Mouse (Mus musculus): ENCODE measurements around the gene Lpp.

Lpp gene

DNA sequence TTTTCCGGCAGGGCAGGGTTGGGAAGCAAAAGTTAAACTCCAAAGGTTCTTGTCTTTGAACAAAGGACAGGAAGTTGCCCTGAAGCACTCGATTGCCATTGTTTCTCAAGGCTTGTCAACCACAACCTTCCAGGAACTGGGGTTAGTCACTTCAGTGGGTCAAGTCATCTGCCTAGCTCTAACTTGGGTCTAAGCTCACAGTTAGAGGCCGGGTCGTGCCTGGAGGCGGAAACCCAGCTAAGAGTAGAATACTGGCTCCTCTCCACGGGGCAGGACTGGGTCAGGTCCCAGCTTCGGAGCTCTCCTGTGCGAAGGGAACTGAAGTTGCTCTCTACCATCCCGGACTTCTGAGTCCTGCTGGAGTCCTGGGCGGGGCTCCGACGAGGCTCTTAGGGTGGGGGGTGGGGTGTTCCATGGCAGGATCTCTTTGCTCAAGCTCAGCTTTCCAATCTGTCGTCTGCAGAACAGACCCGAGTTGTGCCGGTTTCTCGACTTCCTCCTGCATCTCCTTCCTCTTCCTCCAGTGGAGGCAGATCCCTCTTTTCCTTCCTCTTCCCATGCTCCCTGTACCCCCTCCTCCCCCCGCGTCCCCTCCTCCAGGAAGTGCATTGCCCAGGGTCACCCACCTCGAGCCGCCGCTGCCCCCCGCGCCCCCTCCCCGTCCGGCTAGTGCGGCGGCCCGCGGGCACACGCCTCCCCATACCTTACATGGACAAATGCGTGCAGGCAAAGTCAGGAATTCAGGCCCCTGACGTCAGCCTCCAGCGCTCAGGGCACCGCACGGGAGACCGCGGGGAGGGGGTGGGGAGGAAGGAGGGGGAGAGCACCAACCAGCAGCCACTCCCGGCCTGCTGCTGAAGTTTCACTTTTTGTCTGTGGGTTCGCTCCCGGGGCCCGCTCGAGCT lies at the start of gene Lpp:
Lpp (plus strand) TSS at position 857 of the 905 bp plus-strand sequence.
- peak; percentile 41 for DNase-seq

DNA sequence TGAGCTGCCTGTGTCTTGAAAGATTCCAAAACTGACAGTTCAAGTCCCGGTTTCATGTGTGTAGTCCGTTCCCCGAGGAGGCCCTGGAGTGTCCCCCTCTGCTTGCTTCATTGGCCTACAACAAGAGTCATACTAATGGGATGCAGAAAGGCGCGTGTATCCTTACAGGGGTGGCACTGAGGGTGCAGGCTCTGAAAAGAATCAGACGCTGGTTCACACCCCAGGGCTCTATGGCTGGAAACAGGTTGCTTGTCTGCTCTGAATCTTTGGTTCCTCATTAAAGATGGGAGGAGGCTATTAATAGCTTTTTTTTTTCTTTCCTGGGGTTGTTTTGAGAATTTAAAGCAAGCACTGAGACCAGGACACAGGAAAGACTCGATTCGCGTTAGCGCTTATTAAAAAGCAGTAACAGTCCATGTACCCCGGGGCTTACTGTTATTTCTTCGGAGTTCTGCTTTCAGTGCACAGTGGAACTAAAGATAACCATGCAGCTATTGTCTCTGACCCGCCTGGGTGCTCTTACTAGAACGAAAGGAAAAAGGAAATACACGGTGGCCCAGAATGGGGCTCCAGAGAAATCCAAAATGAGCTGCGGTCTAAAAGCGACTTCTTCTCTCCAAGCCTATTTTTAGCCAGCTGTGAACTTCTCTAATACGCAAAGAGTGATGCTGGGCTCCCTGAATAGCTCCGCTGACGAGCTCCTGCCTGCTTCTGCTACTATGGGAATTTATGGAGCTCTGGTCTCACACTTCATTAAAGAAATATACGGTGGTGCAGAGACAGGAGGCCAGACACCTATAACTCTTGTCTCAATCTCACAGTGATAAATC lies 45.5 kb upstream of the Lpp start:
- peak; percentile 78 for DNase-seq

DNA sequence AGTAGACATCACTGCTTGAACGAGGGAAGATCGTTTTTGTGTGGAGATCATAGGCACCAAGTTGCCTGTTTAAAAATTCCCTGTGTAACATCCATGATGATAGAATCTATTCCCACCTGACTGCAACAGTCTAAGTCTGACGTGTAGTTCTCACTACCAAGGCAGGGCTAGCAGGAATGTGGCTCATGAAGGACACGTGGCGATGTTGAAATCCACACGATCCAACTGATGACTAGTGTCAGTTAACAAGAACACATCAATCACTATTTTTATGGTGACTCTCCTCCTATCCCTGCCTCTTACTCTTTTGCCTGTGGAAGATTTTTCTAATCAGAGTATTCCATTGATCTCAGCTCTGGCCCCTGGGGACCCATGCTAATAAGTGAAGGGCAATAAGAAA lies 43.0 kb upstream of the Lpp start:
- no peak for DNase-seq

DNA sequence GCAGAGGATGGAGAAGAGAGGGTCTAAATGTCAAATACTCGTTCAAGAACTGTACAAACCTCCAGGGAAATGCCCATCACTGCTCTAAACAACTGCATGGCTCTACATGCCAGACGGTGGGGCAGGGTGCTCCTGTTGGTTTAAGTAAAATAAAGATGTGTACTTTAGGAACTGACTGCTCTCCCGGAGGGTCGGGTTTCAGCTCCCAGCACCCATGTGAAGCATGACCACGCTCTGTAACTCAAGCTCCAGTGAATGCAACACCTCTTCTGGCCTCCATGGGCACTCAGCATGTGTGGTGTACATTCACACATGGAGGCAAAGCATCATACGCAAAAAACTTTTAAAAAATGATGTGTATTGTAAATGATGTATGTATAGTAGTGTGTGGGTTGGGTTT lies 42.6 kb upstream of the Lpp start:
- no peak for DNase-seq

DNA sequence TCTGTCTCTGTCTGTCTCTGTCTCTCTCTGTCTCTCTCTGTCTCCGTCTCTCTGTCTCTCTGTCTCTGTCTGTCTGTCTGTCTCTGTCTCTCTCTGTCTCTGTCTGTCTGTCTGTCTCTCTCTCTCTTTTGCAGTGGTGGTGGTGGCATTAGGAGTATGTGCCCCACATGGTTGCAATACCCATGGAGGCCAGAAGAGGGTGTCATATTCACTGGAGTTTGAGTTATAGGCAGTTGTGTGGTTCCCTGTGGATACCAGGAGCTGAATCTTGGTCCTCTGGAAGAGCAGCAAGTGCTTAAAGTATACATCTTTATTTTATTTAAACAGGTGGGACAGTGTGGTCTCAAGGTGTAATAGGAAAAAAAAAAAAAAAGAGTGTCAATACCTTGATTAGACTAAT lies 41.5 kb upstream of the Lpp start:
- no peak for DNase-seq

DNA sequence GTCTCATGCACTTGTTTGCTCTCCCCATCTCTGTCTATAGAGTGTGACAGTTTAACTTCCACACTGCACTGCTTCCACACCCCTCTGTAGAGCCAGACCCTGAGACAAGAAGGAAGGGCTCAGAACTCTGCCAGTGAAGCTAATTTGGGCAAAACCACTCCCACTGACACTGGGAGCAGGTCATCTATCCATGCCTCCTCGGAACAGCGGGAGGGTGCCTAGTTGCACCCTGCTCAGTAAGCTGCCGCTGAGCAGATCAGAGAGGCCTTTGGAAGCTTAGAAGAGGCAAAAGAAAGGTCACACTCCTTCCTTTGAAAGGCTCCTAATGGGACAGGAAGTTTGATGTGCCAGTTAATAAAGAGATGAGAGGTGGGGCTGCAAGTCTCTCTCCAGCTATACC lies 39.5 kb upstream of the Lpp start:
- DNase-seq = no peak

DNA sequence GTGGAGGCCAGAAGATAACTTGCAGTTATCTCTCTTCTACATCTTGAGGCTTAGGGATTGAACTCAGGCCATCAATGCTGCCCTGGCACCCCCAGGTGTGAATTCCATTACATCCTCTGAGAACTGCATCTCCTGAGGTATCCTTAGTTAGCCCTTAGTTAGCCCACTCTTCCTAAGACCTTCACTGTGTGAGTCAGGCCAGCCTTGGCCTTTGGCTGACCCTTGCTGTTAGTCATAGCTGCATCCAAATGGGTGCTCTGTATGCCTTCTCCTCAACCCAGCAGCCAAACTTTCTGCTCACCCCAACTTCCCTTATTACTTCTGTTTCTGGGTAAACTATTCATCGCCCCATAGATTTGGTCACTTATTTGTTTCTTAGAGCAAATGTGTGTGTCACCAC lies 31.6 kb upstream of the Lpp start:
- no peak for DNase-seq

DNA sequence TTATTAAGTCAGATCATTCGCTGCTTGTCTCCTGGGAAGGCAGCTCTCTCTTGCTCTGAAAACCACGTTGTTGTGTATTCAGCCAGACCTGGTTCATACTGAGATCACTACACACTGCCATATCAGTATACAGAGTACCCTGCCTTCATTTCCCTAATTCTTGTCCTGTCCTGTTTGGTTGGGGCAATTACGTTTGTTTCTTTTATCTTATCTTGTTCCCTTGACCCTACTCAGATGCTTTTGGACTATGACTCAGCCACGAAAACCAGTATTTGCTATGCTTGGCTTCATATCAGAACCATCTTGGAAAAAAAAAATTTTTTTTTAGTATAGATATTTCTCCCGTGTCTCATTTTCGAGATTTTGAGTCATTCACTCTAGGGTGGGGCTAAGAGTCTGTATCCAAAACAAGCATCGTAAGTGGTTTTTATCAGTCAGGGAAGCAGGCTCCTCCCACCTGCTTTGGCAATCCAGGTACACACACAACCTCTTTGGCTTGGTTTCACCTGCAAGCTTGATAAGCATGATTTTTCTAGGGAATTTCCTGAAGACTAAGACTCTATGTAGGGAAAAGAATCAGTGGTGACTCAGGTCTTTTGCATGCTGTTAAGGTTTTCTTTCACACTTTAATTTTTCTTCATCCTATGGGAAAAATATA lies 29.1 kb upstream of the Lpp start:
- DNase-seq = no peak

DNA sequence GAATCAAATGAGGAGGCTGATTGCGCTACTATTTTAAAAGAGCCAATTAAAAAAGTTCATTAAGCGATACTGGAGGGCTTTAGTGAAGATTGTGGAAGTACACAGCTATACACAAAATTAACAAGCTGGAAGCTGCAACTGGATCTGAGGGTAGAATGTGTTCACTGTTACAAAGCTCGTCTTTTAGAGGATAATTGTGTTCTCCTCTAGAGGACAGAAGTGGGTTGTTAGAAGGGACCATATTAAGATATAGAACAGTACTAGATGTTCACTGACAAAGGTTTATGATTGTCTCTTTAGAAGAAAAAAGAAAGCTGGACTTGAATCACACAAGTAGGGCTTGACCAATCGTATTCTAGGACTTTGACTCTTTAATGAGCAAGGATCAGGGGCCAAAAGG lies 27.4 kb upstream of the Lpp start:
- DNase-seq = no peak

DNA sequence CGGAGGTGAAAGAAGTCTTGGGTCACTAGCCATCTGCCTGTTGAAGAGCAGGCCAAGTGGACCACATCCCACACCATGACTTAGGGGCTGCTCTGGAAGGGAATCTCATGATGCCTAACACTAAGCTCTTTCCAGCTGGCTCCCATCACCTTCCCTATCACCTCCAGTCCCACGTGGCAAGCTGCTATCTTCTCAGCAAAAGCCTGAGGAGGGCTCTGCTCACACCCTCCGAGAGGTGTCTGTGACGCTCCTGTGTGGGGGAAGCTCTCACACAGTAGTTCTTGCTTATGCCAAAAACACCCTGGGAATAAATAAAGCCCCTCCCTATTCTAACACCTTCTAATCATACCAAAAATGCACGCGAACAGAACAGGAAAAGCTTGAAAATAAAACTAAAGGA lies 26.2 kb upstream of the Lpp start:
- DNase-seq = no peak

DNA sequence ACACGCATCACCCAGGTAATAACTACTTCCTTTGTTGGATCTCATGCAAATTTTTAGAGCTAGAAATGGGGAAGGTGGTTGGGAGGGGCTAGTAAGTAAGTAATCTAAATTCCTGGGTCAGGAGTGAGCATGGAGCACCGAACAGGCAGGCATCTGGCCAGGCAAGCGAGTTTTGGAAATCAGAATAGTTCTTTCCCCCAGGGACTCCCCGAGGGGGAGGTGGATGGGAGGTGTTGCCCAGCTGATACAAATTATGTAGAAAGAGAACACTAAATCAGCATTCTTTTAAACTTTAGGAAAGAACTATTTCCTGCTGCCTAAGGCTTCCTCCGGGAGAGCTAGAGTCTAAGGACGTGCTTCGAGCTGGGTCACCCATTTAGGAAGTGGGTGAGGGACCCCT lies 25.8 kb upstream of the Lpp start:
- no peak for DNase-seq

DNA sequence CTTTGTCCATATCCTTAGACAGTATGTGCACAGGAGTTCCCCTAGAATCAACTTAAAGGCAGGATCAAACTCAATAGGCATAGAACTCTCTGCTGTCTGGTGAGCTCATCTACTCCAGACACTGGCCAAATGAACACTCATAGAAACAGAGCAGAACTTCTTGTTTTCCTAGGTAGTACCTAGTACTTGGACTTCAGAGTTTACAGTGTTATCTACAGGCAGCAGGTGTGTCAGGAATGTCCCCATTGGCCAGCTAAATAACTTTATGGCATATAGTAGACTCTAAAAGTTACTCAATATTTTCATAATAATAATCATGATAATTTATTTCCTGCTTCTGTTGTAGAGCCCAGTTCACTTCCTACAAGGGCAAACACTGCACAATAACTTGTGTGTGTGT lies 16.8 kb upstream of the Lpp start:
- no peak for DNase-seq

DNA sequence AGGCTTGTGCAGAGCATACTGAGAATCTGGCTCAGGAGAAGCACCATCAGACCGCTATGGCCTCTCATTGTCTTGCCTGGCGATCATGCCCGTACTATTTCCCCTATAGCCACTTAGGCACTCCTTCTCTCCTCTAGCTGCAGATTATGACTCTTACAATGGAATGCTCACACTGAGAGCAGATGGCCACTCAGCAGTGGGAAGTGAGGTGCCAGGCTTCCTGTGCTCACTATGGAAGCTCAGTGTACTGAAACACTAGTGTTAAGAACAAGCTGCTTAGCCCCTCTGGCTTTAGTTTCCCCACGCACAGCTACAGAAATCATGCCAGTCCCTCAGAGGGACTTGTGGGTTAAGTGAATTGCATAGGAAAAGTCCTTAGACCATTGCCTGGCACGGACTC lies 2.7 kb upstream of the Lpp start:
- peak; percentile 72 for DNase-seq

DNA sequence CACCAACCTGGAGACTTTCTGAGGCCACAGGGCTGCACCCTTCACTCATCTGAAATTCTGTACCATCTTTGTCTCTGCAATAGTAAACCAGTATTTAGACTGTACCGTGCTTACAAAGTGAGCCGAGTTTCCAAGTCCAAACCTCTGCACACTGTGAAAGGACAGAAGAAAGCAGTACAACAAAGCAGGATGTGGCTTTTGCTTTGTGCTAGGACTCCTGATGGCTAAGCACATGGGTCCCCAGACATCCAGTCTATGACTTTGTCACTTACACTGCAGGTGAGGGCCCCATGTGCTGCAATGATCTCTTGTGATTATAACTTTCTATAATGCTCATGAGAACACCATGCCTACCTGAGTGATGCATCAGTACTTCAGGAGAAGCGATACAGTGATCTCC lies 2.2 kb upstream of the Lpp start:
- DNase-seq = no peak

DNA sequence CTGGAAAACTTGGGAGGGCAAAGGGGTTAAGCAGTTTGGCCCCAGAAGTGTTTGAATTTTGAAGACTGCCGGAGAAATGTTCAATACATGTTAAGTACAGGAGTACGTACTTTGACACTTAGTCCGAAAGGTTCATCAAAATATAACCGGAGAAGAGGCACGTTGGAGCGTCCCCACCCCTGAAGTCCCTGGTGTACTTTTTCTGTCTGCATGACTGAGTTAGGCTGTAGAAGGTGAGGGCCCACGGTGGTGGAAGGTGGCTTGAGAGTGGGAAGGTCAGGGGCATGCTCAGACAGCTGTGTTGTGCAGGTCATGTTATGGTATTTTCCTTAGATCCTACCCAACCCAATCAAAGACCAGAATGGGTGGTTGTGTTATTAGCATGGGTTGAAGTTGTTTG lies 1.4 kb upstream of the Lpp start:
- no peak for DNase-seq

DNA sequence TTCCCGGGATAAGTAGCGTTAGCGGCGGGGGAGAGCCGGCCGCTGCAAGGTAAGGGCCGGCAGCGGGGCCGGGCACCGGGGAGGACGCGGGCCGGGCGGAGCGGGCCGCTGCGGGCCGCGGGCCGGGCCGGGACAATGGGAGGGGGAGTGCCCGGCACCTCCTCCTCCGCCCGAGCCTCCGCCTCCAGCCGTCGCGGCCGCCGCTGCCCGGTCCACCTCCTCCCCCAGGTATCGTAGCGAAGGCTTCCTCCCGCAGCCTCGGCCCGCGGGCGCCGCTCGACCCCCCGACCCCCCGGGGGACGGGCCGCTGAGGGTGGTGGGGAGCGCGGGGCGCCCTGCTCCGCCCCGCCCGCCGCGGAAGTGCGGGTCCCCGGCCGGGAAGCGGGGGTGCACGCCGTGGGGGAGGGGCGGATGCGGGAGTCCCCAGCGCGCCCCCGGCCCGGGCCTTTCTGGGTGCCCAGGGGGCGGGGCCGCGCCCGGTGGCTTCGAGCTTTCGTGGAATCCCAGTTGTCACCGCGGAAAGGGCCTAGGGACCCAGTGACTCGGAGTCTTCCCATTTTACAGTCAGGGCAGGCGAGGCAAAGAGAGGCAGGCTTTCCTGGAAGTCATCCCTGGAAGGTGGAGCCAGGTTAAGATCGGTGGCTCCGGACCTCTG lies 376 bp downstream of the Lpp start:
- no peak for DNase-seq

DNA sequence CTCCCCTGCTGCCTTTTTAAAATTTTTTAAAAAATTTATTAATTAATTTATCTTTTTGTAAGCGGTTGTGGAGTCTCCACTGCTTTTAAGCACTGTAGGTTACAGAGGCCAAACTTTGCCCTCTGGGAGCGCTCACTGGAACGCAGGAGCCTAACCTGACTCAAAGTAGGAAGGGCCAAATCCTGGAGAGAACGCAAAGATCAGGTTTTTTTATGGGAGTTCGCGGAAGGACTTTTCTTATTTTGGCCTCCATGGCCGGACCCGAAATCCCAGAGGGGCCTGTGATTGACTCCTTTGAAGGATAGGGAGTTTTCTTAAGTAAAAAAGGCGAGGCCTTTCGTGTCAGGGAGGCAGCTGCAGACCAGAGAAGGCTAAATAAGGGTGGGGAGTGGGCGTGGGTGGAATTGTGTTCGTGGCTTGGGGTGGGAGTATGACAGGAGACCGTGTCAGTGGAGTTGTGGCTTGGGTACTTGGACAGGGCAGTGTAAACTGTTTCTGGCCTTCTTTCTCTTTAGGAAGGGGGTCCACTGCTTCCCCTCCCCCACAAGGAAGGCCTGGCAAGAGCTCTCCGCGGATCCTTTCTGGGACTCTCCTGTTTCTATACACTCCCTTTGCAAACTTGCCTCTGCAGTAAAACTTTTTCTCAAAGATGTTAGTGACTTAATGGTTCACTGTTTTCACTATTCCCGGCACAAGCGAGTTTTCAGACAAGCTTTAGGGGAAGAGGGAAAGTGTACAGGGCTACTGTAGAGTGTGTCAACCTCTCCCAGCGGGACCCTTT lies 1.1 kb downstream of the Lpp start:
- no peak for DNase-seq

DNA sequence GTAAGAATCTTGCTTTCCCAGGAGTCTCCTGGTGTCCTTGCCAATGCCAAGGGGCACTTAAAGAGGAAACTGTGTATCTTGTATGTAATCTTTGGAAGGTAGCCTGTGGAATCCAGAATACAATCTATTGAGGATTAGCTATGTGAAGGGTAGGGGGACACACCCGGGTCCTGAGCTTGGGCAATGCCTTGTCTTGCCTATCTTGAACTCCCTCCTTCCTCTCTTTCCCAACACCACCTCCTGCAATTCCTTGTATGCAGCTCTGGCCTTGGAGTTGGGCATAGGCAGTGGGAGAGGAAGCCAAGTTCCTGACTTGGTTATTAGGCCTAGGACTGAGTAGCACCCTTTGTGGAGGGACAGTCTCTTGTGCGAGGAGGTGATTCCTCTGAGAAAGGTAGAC lies 1.8 kb downstream of the Lpp start:
- no peak for DNase-seq

DNA sequence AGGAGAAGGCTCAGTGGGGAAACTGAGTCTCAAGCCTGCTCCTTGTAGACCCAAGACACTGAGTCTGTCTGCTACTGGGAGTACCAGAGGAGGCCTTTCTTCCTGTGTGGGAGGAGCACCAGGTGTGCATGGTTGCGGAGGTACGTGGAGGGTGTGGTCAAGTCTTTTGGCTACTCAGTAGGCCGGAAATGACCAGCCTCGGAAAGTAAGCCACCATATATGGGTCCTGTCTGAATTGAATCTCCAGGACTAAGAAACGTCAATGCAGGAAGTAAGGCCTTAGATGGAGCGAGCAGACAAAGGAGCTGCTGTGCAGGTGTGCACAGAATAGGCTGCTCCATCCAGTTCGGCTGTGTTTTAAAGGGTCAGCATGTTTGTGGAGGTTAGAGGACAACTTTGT lies 3.2 kb downstream of the Lpp start:
- no peak for DNase-seq

DNA sequence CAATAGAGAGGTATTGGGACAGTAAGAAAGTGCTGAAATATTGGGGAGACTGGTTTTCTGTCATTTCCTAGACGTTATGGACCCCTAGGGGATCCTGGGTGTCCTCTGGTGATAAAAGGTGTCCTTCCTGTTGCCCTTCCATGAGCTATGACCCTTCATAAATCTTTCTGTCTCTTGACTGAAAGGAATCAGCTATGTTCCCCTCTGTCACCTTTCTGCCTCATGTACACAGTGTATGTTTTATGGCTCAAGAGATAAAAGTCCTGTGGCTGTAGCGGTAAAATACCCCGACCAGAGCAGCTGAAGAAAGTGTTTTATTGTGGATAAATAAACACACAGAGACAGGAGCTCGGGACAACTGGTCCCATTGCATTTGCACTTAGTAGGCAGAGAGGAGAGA lies 5.2 kb downstream of the Lpp start:
- DNase-seq = no peak

DNA sequence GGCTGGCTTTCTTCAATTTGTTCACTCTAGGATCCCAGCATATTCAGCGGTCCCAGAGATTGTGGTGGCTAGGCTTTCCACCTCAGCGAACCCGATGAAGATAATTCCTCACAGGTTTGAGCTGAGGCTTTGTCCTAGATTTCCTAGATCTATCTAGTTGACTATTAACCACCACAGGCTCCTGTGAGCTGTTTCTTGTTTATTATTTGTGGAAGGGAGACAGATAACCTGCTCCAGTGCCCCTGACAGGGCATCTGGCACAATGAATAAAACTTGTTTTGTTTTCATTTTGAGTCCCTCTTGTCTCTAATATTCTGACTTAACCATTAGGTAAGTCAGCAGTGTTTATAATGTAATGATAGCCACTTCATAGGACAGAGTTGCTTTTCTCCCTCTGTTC lies 5.6 kb downstream of the Lpp start:
- DNase-seq = no peak

DNA sequence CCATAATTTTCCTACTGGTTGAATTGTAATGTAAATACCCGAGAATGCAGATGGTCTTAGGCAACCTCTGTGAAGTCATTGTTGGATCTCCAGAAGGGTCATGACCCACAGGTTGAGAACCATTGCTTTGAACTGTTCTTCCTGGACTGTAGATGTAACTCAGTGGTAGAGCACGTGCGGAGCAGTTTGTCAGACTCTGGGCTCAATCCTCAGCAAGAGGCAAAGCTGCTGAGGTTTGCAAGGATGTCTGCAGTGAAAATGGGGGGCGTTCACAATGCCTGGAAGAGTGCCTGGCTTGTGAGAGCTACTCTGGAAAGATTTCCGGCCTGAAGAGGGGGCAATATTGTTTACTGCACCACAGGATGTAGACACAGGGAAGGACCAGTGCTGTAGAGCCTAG lies 6.2 kb downstream of the Lpp start:
- no peak for DNase-seq

All from layer of hippocampus, adult 9-11 months (tissue).